Mouse (Mus musculus) testis, adult 2 months (tissue): ENCODE measurements around the gene Lrrc8d.

Source experiments
- CTCF ChIP-seq: fragments of 200-500 bp; IDR thresholded peaks from 2 replicates; pipeline ENCODE4 v1.5.1; 2012; ENCODE audit warnings: low read depth, mild to moderate bottlenecking, inconsistent platforms, low read length, moderate library complexity; ENCODE audit not compliant: control insufficient read depth, insufficient read depth, insufficient replicate concordance
- POLR2A ChIP-seq: fragments of 200-500 bp; IDR thresholded peaks from 2 replicates; pipeline ENCODE4 v1.6.1; 2012; ENCODE audit warnings: low read depth, mild to moderate bottlenecking, inconsistent platforms, low read length, moderate library complexity; ENCODE audit not compliant: control insufficient read depth

GRCm38 (mm10) chr5:105824827-105825226 lies 125.1 kb downstream of the Lrrc8d start:
- TF ChIP-seq CTCF (no peak), POLR2A (no peak)
